In genomic region chr4:23983452-23983805, GRCm38 (mm10) we compare ENCODE assay signal across 11 mouse cellular contexts.
A peak's percentile ranks its signal among the peaks of the same experiment; 100 is the strongest.
DNase-seq lines count a peak whose midpoint lies in the region; ATAC-seq lines count a peak whose summit lies in the region.
"Had no signal": no experiment of that assay in that cellular context is flagged by ENCODE, and none has a peak within 500 bp of the region (broad histone marks: within the 10 kb centered on the region; RNA-seq: fewer than 3 reads in every experiment).

No protein-coding gene starts in this region.

- no peaks in the 10 kb centered on the region for H3K4me1 ChIP-seq in kidney, embryonic 14.5 days (ENCODE audit: control insufficient read depth, insufficient read depth, low read length)
- H3K4me1 ChIP-seq in embryonic facial prominence, embryonic 11.5 days (ENCODE audit: control insufficient read depth, insufficient read depth, low read length), result no peaks in the 10 kb centered on the region
- no peaks in the 10 kb centered on the region for H3K4me1 ChIP-seq in intestine, embryonic 14.5 days (replicated peaks; ENCODE audit: control insufficient read depth, insufficient read depth, low read length)
- peaks cover 10% of the 10 kb centered on the region for H3K4me1 ChIP-seq in neural tube, embryonic 15.5 days

- 15% methylated on average over 8 of the region's 8 CpGs for WGBS in kidney, embryonic 14.5 days
- 10% methylated on average over 8 of the region's 8 CpGs for WGBS in embryonic facial prominence, embryonic 11.5 days
- WGBS in intestine, embryonic 14.5 days, result 20% methylated on average over 8 of the region's 8 CpGs
- WGBS in neural tube, embryonic 15.5 days, result 7% methylated on average over 8 of the region's 8 CpGs

- no peaks in the 10 kb centered on the region for H3K9me3 ChIP-seq in kidney, embryonic 14.5 days (ENCODE audit: control insufficient read depth, low read length)
- H3K9me3 ChIP-seq in embryonic facial prominence, embryonic 11.5 days (replicated peaks; ENCODE audit: control insufficient read depth, low read length), result no peaks in the 10 kb centered on the region
- H3K9me3 ChIP-seq in intestine, embryonic 14.5 days (ENCODE audit: control insufficient read depth, low read length), result no peaks in the 10 kb centered on the region
- H3K9me3 ChIP-seq in neural tube, embryonic 15.5 days (replicated peaks), result no peaks in the 10 kb centered on the region
- H3K9me3 ChIP-seq: G1E had no signal

- H3K4me3 ChIP-seq in kidney, embryonic 14.5 days (ENCODE audit: low read length), result peak overlapping the region; percentile 9; the same call in 1 of the 2 replicates
- H3K4me3 ChIP-seq in embryonic facial prominence, embryonic 11.5 days (ENCODE audit: low read depth, low read length), result no peak overlapping the region
- H3K4me3 ChIP-seq in intestine, embryonic 14.5 days (ENCODE audit: low read depth, low read length), result no peak overlapping the region
- H3K4me3 ChIP-seq in neural tube, embryonic 15.5 days (replicated peaks), result peak overlapping the region; percentile 23

- H3K4me2 ChIP-seq in kidney, embryonic 14.5 days (replicated peaks; ENCODE audit: low read depth, low read length), result peak overlapping the region; percentile 35
- H3K4me2 ChIP-seq in embryonic facial prominence, embryonic 11.5 days (ENCODE audit: low read depth, low read length), result no peak overlapping the region; the same call in 1 of the 2 replicates
- H3K4me2 ChIP-seq in intestine, embryonic 14.5 days (ENCODE audit: low read length), result peak overlapping the region; percentile 36
- peak overlapping the region; percentile 49 for H3K4me2 ChIP-seq in neural tube, embryonic 15.5 days

- H3K27ac ChIP-seq in kidney, embryonic 14.5 days (ENCODE audit: low read depth, low read length), result no peak overlapping the region
- no peak overlapping the region for H3K27ac ChIP-seq in embryonic facial prominence, embryonic 11.5 days (replicated peaks; ENCODE audit: low read depth, low read length)
- H3K27ac ChIP-seq in intestine, embryonic 14.5 days (ENCODE audit: low read depth), result no peak overlapping the region
- H3K27ac ChIP-seq in neural tube, embryonic 15.5 days (replicated peaks), result peak overlapping the region; percentile 43
- H3K27ac ChIP-seq: liver, embryonic 14.5 days had no signal

- ATAC-seq in kidney, embryonic 14.5 days (ENCODE audit: low FRiP score, low TSS enrichment), result peak; percentile 48; the same call in 1 of the 2 replicates
- ATAC-seq in embryonic facial prominence, embryonic 11.5 days (replicated peaks; ENCODE audit: insufficient number of reproducible peaks, low FRiP score, low TSS enrichment, low read depth), result no peak; the same call in 1 of the 2 replicates
- no peak for ATAC-seq in intestine, embryonic 14.5 days (replicated peaks; ENCODE audit: low FRiP score, low TSS enrichment, low read depth)
- peak; percentile 78; the same call in 1 of the 2 replicates for ATAC-seq in neural tube, embryonic 15.5 days (ENCODE audit: low FRiP score)
- no peak for ATAC-seq in inflammation-experienced regulatory T-cells, adult 6 months
- no peak for ATAC-seq in CD4-positive, CD25-positive, alpha-beta regulatory T cell, adult 4 months

- no peaks in the 10 kb centered on the region for H3K27me3 ChIP-seq in kidney, embryonic 14.5 days (ENCODE audit: control insufficient read depth, insufficient read depth, low read length)
- no peaks in the 10 kb centered on the region for H3K27me3 ChIP-seq in embryonic facial prominence, embryonic 11.5 days (ENCODE audit: control insufficient read depth, insufficient read depth, low read length)
- no peaks in the 10 kb centered on the region for H3K27me3 ChIP-seq in intestine, embryonic 14.5 days (replicated peaks; ENCODE audit: control insufficient read depth, insufficient read depth, low read length)
- no peaks in the 10 kb centered on the region for H3K27me3 ChIP-seq in neural tube, embryonic 15.5 days (replicated peaks)

- DNase-seq in kidney, adult 18-20 months, result no peak
- DNase-seq in embryonic facial prominence, embryonic 11.5 days (ENCODE audit: low spot score), result peak; percentile 49
- DNase-seq in intestine, embryonic 14.5 days (ENCODE audit: low spot score), result no peak
- no peak for DNase-seq in layer of hippocampus, postnatal 25 days (ENCODE audit: extremely low spot score in 1 of 2, low spot score in 1 of 2)
- DNase-seq: cerebellum, adult 2 months had no signal

- H3K9ac ChIP-seq in kidney, embryonic 14.5 days (ENCODE audit: low read depth, low read length), result no peak overlapping the region
- no peak overlapping the region for H3K9ac ChIP-seq in embryonic facial prominence, embryonic 11.5 days (replicated peaks; ENCODE audit: low read length)
- no peak overlapping the region for H3K9ac ChIP-seq in intestine, embryonic 14.5 days (ENCODE audit: low read length)
- no peak overlapping the region for H3K9ac ChIP-seq in neural tube, embryonic 15.5 days (replicated peaks)
- H3K9ac ChIP-seq: liver, embryonic 14.5 days had no signal

- H3K36me3 ChIP-seq in kidney, embryonic 14.5 days (ENCODE audit: control insufficient read depth, insufficient read depth, low read length), result no peaks in the 10 kb centered on the region
- H3K36me3 ChIP-seq in embryonic facial prominence, embryonic 11.5 days (replicated peaks; ENCODE audit: control insufficient read depth, insufficient read depth, low read depth, low read length), result no peaks in the 10 kb centered on the region
- H3K36me3 ChIP-seq in intestine, embryonic 14.5 days (ENCODE audit: control insufficient read depth, insufficient read depth, low read length), result no peaks in the 10 kb centered on the region
- no peaks in the 10 kb centered on the region for H3K36me3 ChIP-seq in neural tube, embryonic 15.5 days
- H3K36me3 ChIP-seq: G1E had no signal

Comparison
In these comparisons a context has a peak if more than half of its experiments do, and no peak if none do; other contexts are left out.
1. ATAC-seq: peak in kidney, embryonic 14.5 days (single experiment) and neural tube, embryonic 15.5 days (single experiment); none in embryonic facial prominence, embryonic 11.5 days (single experiment), intestine, embryonic 14.5 days (single experiment), inflammation-experienced regulatory T-cells, adult 6 months (single experiment) and CD4-positive, CD25-positive, alpha-beta regulatory T cell, adult 4 months (single experiment).
2. H3K4me3 ChIP-seq: peak in kidney, embryonic 14.5 days (single experiment) and neural tube, embryonic 15.5 days (single experiment); none in embryonic facial prominence, embryonic 11.5 days (single experiment) and intestine, embryonic 14.5 days (single experiment).